Mouse (Mus musculus) stomach, postnatal 0 days (tissue): ENCODE results near the gene Zfp324.
A peak's percentile ranks its signal among the peaks of the same experiment; 100 is the strongest.

Experiments
- CTCF ChIP-seq: IDR thresholded peaks from 2 replicates; pipeline ENCODE4 v1.5.1; 2016; ENCODE audit warnings: antibody characterized with exemption, low read depth, mild to moderate bottlenecking, moderate library complexity
- EP300 ChIP-seq: optimal IDR thresholded peaks from 2 replicates; pipeline ENCODE3; 2016; ENCODE audit warnings: antibody characterized with exemption

DNA sequence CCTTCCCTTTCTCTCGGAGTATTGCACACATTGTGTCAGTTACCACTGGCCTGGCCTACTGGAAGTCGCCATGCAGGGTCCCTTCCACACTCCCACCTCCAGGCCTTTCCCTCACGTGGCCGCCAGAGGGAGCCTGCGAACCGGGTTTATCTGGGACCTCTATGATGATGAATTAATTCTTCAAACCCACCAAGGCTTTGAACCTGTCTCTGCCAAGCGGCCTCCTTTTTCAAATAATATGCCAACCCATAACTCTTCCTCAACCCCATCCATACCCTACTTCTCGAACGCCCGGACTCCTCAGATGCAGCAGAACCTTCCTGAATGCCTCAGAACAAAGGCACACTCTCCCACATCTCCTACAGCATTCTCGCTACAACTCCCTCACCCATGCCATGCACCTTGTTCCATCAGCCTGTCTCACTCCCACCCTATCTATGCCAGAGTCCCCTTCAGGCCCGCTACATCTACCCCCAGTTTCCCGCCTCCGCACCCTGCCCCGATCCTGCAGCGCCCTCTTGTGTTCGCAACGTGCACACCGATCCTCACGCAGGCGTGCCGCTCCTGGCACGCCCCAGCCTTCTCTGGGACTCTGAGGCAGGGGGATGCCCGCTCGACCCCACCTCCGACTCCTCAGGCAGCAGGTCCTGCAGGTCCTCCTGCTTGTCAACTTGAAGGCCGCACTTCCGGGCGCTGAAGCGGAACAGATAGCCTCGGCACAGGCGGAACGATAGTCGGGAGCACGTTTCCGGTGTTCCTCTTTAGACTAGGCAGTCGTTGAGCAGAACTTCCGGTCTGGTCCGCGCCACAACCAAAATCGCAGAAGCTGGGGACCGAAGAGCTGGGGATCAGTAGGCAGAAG is 43.7 kb downstream of the Zfp324 start:
- TF ChIP-seq CTCF (peak; percentile 91), EP300 (no peak)
